Mouse (Mus musculus) adrenal gland, adult 2 months (tissue): ENCODE data around the gene Rtp4. TPM values are rescaled to one million over a fixed set of nuclear protein-coding genes. Genes with fewer than 3 reads are reported as not detected.

Experiments used
- DNase-seq: peaks from one replicate; pipeline ENCODE4 v3.0.0; 2021
- polyA plus RNA-seq: library from polyadenylated mRNA; depleted of rRNA; stranded (reverse); fragments of >200 nt; gene quantifications from 2 replicates; pipeline ENCODE4 v1.2.3, GENCODE M21; 2012; rRNA removed
- total RNA-seq, 2 experiments: library from RNA; stranded (reverse); gene quantifications; 2 replicates each; pipeline ENCODE4 v1.2.3; 2021

Gene Rtp4
- total and polyA plus RNA-seq, 3 experiments, result 10.2 to 15.3 (median 11.1) TPM

DNA sequence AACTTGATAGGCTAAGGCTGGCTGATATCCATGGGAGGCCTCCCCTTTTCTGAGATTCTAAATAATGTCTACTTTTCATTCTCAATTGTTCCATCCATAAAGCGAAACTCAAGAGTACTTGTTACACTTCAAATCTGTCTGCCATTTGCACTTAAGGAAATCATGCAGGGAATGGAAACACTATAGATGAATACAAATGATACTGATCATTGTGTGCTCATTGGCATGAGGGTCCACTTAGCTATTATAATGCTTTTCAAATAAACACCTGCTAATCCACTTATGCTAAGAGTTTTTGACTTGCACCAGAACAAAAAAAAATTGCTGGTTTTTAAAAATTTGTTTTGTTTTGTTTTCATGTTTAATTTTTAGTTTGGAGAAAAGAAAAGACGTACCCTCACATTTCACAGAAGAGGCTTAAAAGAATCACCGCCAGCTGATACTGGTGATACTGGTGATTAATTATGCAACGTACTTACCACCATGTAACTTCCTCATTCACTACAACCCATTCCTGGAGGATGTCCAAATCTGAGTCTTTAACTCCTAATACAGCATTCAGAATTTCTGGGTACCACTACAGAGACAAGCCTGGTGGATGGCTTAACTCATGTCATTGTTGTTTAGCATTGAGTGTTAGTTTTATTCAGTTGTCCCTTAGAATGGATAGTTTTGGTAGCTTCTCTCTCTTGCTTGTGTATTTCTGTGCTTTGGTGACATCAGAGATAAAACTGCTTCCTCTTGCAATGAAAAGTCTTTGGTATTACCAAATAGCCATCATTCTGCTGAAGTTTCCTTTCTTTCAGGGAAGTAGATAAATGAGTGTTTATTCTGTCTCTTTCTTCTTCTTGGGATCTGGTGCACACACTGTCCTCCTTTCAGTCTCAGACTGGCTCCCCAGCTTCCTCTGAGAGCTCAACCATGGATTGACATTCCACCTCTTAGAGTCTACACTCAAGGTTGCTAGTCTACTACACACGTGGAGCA is 71.3 kb downstream of the Rtp4 start:
- DNase-seq, result no peak

DNA sequence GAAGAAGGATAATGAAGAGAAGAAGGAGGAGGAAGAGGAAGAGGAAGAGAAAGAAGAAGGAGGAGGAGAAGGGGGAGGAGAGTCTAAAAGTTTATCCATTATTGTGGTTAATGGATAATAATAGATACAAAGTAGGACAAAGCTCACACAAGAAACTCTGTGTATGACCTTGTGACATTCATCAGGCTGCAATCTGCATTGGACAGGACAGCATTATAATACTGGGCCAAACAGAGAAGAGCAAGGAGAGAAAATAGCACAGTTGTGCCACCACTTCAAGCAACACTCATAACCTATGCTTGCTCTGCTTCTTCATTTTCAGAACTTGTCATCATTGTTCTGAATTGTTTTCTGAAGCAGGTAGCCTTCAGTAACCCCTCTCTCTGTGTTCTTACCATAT is 72.4 kb downstream of the Rtp4 start:
- DNase-seq, result no peak

DNA sequence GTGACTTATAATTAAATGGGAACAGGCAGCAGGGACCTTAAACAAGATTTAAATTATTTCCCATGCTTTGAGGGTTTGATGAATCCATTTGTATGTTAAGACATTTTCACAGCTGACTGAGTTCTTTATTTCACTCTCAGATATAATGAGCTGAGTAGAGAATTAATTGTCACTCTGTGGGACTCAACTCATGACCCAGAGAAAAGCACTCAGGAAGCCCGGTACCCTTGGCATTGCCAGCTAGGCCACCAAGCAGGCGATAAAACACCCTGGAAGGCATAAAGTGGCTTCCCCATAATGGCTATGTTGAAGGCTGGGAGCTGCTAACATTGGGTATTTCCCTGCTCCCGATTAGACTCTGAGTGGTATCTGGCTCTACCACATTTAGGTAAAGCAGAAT is 76.6 kb downstream of the Rtp4 start:
- DNase-seq, result no peak

DNA sequence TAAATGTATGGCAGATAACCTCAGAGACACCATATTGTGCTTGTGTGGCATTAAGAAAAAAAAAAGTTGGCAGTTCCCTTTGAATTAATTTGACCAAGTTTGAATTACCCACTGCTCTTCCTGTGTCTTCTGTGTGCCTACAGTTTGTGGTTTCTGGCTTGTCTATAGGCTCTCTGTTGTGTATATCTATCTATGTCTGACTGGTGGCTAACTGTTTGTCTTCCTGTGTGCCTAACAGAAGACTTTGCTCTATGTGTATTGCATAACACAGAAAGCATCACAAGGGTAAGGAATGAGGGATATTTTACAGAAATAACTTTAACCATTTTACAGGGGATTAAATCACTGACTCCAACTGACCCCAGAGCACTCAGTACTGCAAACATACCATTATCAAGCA is 77.9 kb downstream of the Rtp4 start:
- DNase-seq, result no peak

DNA sequence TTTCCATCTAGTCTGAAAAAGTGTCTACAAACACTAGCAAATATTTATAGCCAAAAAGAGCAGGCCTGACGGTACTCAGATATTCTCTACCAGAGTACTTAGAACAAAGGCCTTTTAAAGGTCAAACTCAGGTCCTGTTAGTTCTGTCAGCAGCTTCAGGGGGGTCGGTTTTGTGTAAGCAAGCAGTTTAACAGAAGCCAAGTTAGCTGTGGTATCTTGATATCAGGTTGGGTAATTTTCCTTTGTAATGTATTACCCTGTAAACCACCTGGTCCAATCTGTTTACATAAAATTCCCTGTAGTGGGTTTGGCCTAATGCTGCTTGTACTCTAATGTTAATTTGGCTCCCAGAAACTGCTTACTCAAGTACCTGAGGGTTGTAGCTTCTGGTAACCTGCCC is 86.1 kb downstream of the Rtp4 start:
- no peak for DNase-seq

DNA sequence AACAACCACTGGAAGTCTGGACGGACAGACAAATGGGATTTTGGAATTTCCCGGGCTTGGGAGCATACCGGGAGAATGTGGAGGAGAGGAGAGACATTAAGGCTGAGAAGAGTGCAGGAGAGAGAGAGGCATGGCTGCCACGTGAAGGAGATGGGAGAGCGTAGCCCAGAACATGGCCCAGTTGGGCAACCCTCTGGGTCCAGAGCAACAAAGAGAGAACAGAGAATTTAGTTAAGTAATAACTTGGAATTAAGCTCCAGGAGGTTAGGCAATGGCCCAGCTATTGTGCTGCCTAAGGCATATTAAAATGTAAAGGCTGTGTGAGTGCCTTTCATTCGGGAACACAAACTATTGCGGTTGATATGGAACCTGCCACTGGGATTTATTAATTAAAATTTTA is 86.6 kb downstream of the Rtp4 start:
- peak; percentile 10 for DNase-seq

DNA sequence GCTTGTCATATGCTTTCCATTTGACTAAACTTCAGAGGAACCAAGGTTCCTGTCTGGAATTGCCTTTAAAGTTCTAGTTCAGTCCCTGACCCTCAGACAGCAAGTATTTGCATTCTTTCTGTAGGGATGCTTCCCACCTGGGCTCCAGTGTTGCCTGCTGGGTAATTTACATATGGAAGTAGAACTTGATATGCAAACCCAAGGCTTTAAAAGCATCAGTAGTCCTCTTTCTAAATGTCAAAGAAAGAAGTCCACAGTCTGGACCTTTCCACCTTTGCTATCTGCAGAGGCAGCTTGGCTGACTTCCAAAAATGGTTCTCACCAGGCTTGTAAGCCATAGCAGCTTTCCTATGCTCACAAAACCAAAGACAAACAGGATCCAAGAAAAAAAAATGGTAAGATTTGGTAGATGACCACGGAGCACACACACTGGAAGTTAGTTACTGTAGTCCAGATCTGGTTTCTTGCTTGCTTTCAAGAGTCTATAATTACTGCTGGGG is 87.9 kb downstream of the Rtp4 start:
- DNase-seq, result no peak

DNA sequence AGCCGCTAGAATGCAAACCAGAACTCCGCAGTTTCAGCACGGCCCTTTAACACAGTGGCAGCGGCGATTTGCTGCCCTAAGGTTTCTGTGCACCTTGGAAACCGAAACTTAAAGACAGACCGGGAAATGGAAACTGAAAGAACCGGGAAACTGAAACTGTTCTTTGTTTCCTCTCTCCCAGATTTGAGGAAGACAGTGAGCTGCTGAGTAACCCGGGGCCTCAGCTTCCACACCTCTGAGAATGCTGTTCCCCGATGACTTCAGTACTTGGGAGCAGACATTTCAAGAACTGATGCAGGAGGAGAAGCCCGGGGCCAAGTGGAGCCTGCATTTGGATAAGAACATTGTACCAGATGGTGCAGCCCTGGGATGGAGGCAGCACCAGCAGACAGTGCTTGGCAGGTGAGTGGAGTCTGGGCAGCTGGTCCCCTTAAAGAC is 89.7 kb downstream of the Rtp4 start:
- peak; percentile 68 for DNase-seq

DNA sequence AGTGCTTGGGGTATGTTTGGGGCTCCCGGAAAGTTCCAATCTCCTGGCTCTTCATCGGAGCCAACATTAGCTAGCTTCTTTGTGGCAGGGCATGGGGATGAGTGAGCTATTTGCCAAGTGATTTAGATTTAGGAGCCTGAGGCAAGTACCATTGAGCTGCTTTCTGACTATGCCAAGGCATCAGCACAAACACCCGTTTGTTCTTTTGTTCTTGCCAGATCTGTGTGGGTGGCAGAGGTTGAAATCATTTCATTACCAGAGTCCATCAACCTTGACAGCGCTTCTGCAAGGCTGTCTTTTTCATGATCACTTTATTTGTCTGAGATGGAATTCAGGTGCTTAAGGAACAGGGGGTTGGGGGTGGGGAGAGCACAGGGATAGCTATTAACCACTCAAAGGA is 104.1 kb downstream of the Rtp4 start:
- peak; percentile 13 for DNase-seq

DNA sequence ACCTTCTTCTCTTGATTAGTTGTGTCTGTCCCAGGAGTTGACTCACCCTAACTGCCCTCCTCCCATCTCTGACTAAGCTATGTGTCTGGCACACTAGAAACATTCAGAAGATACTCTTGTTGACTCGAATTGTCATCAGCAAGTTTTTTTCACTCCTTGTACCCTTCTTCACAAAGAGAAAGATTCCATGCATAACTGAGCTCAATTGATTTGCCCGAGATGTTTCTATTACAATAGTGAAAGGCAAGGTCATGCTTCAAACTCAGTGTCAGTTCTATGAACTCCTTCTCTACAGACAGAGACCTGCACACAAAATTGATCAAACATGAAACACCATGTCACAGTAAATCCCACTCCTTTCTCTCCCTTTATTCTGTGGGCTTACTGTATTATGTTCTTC is 111.4 kb downstream of the Rtp4 start:
- DNase-seq, result no peak

DNA sequence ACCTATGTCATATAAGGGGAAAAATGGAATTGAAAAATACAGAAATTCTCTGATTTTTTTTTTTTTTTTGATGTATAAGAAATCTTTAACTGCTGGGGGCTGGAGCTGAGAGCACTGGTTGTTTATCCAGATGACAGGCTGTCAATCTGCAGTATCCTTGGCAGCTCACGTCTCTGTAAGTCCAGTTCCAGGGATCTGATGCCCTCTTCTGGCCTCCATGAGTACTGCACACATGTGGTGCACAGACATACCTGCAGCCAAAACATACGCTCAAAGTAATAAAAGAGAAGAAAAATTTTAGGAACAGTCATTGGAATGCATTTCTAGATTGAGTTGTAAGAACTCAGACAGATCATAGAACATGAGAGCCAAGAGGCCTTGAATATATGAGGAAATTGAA is 112.6 kb downstream of the Rtp4 start:
- DNase-seq, result no peak

DNA sequence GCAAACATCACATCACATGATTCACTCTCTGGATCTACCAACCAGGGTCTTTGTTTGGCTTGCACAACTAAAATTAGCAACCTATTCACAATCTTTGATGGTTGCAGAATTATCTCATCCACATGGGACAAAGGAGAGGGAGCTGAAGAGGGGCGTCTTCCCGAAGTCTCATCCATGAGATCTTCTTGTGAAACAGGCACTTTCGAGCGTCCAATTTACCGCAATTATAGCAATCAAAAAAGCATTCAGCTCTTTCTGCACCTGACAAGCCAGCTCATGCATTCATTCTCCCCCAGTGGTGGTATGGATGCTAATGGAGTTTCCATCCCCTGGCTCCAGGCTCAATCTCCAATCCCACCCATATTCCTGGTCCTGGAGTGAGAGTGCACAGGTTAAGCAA is 132.9 kb downstream of the Rtp4 start:
- no peak for DNase-seq

DNA sequence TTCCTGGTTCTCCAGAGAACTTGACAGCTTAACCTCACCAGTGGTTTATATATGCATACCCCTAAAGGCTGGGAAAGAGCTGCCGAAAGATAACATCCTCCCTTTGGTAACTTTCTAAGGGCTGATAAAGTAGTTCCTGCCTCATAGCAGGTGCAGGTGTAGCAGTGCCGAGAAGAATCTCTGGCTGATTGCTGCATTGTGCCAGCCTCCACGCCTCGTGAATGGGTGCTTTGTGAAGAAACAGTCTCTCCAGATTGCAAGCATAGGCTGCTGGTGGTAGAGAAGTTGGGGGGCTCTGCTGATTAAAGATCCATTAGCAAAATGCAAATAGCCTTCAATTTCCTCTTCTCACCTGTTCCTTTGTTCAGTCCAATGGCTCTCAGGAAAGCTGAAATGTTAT is 133.4 kb downstream of the Rtp4 start:
- no peak for DNase-seq

DNA sequence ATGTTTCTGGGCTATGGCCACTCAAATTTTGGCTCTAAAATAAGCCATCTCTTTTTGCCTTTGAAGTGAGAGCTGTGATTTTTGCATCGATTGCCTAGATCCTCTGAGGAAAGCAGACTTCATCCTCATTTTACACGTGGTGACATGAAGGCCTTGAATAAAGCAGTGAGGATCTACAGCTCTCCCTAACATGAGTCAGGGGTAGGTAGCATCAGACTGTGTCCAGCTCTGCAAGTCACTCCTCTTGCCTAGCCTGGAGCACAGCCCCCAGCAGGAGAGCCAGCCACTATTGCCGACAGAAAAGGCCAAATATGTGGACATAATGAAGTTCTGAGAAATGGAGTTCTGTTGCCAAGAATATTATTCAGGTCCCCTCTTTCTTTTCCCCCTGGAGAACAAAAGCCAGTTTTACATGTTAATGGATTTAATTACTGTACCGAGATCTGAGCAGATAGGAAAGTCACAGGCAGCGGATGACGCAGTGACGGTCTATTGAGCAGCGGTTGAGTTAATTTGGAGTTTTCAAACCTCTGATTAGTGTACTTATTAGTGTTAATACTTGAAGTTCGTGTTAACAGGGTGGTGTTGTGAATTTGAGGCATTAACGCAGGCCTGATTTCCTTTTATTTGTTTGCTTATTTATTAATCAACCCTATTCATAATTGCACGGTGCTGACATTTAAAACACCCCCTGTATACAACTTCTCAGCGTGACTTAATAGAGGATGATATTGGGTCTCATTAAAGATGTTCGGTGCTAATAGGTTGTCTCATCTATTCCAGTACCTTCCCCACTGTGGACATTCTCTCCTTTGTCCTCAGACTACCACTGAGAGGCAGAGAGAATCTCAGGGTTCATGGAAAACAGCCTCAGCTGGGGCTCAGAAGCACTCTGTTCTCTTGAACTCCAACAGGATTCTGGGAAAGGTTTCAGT is 139.8 kb downstream of the Rtp4 start:
- DNase-seq, result no peak

Other genes with a start within 250 kb of the Rtp4 start
- not detected for gene Rtp1, start 91.2 kb upstream of the Rtp4 start, total RNA-seq
- gene Rtp1, start 91.2 kb upstream of the Rtp4 start, polyA plus RNA-seq, result not detected in 2 replicates
- 100 to 1,000 TPM in 1 of 2 experiments, 10 to 100 TPM in 1; 46.1 to 169 TPM for gene Masp1, start 524 bp downstream of the Rtp4 start, total RNA-seq
- gene Masp1, start 524 bp downstream of the Rtp4 start, polyA plus RNA-seq, result 33.8 and 67.9 TPM in 2 replicates